Mouse (Mus musculus) cortical plate, adult 2 months (tissue): Measurements from ENCODE around the gene Nrxn3.

Experiments
- CTCF ChIP-seq: fragments of 200-500 bp; IDR thresholded peaks from 2 replicates; pipeline ENCODE4 v1.5.1; 2011; ENCODE audit warnings: mild to moderate bottlenecking, control low read depth, low read length; ENCODE audit not compliant: insufficient read depth; ENCODE audit errors: extremely low read depth
- POLR2A ChIP-seq: fragments of 200-500 bp; IDR thresholded peaks from 2 replicates; pipeline ENCODE4 v1.6.1; 2011; ENCODE audit warnings: mild to moderate bottlenecking, low read length, control low read depth; ENCODE audit not compliant: insufficient read depth; ENCODE audit errors: extremely low read depth

DNA sequence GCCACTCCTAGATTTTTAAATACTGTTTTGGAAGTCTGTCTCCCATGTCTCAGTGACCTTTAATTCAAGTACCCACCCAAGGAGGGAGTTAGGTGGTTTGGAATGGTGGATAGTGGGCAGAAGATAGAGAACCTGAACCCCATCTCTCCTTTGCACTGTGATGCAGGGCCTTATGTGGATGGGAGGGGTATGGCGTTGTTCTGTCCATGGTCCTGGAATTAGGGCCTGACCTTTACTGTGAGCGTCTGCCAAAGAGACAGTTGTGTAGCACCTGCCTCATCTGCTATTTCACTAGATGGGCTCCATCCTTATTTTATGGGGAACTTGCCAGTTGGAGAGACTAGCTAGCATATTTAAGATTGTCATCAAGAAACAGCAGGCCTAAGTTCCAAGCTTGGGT, 8.0 kb downstream of the Nrxn3 start:
- no peak for TF ChIP-seq CTCF
- TF ChIP-seq POLR2A: no peak
